Mouse (Mus musculus) c-Kit-positive CD71-positive TER-119-positive erythroid progenitor cells, embryonic 14.5 days (primary cell): ENCODE measurements around the gene Tac1.
"Not testable (repeated sequence)": the region's sequence is repeated elsewhere in the genome, so short reads cannot be mapped to it uniquely, and the experiment has no call there.

Source experiments
- DNase-seq: peaks from one replicate; pipeline ENCODE4 v3.0.0-alpha.2; 2013; ENCODE audit warnings: low spot score

Gene Tac1

GRCm38 (mm10) chr6:7554829-7555391, at the start of gene Tac1:
TSS of gene Tac1 (plus strand) at chr6:7554879.
- no peak for DNase-seq

GRCm38 (mm10) chr6:7543511-7543910, 11.2 kb upstream of the Tac1 start:
- not testable (repeated sequence) for DNase-seq

GRCm38 (mm10) chr6:7555688-7556476, 1.2 kb downstream of the Tac1 start:
- no peak for DNase-seq

DNA sequence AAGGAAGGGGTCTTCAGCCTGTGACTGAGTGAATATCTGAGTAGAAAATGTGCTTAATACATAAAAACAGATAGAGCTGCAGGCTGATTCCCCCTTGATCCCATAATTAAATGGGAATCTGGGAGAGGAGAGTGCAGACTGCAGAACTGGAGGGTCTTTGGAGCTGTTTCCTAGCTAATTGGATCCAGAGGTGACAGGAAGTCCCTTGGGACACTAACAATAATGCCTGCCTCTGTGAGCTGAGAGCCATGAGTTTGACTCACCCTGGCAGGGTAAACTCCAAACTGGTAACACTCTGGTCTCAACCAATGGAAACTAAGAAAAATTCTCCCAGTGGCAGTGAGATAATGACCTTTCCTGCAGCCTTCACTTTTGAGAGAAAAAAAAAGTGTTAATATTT, 3.5 kb downstream of the Tac1 start:
- no peak for DNase-seq

GRCm38 (mm10) chr6:7562524-7562923, 7.8 kb downstream of the Tac1 start:
- no peak for DNase-seq

DNA sequence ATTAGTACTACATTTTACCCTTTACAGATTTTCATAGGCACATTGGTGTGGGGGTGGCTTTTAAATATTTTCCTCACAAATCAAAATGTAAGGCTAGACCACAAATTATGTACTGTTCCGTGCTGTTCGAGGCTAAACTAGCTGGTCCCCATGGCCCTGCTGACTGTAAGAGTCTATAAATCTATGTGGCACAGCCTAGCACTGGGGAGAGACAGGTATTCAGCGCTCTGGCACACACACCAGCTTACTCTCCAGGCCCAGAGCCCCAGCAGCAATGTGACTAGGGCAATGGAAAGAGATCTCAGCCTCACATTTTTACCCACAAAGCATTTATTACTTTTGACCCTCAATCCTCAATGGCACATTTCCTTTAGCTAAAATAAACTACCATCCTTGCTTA, 9.9 kb downstream of the Tac1 start:
- no peak for DNase-seq

DNA sequence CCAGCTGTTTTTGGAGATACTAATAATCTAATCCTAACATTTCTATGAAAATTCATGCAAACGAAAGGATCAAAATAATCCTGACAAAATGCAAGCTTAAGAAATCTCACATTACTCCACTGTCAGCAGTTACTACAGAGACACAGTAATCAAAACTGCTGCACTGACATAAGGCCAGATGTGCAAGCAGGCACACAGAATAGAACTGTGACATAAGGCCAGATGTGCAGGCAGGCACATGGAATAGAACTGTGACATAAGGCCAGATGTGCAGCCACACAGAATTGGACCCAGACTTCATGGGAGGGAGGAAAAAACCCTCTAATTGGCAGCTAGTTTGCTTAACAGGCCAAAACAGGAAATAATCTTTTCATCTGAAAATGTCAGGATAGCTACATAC, 16.5 kb downstream of the Tac1 start:
- DNase-seq: no peak

GRCm38 (mm10) chr6:7578031-7578430, 23.4 kb downstream of the Tac1 start:
- no peak for DNase-seq

DNA sequence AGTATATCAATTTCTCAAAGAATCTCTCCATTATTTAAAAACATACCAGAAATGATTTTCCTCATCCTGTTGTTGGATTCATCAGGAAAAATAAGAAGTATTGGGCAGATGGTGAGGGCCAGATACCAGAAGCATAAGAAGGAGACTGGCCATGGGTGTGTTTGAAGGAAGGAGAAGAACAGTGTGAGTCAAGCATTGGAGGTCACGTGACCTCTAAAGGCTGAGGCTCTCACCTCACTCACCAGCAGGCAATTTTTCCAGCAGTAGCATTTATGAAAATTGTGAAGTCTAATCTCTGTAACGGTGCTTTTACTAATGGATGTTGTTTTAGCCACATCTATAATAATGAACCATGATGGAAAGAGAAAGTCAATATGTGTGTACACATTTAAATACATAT, 39.8 kb downstream of the Tac1 start:
- DNase-seq: no peak

- DNase-seq: no peak
Measured at GRCm38 (mm10) chr6:7598416-7598815, 43.7 kb downstream of the Tac1 start.

- DNase-seq: no peak
Measured at GRCm38 (mm10) chr6:7600228-7600627, 45.5 kb downstream of the Tac1 start.

- no peak for DNase-seq
Measured at GRCm38 (mm10) chr6:7601353-7602094, 46.8 kb downstream of the Tac1 start.

DNA sequence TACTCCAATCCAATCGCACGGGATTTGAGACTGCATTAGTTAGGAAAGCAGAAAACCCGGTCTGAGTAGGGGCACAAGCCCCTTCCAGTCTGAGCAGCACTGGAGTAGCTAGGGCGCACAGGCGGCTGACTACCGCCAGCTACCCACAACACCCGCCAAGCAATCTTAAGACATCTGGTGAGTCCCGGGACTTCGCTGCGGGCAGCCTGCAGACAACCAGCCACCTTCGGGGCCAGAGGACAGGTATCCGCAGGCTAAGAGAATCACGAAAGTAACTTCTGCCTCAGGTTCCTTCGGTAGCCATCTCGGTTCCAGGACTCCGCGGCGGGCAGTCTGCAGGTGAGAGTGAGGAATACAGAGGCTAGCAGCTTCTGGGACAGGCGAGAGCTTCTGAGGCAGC, 59.0 kb downstream of the Tac1 start:
- not testable (repeated sequence) for DNase-seq
